Mouse (Mus musculus) liver, adult 2 months (tissue): ENCODE data around the gene Hlx. TPM values are rescaled to one million over a fixed set of nuclear protein-coding genes. Genes with fewer than 3 reads are reported as not detected.

Experiments used
- DNase-seq: peaks from one replicate; pipeline ENCODE4 v3.0.0-alpha.2; 2011; ENCODE audit warnings: low read depth, low spot score; ENCODE audit errors: extremely low read depth
- H3K27ac ChIP-seq: fragments of 200-500 bp; replicated peaks from 2 replicates; pipeline ENCODE4 v1.5.1; 2012; ENCODE audit warnings: low read depth, mild to moderate bottlenecking, control low read depth, inconsistent platforms, low read length; ENCODE audit not compliant: insufficient read depth
- H3K27me3 ChIP-seq: fragments of 200-500 bp; 2 replicates; pipeline ENCODE4 v1.6.1; 2012; ENCODE audit warnings: mild to moderate bottlenecking, moderate library complexity, low read length, inconsistent platforms; ENCODE audit not compliant: control insufficient read depth, insufficient read depth
- H3K36me3 ChIP-seq: fragments of 200-500 bp; 2 replicates; pipeline ENCODE4 v1.6.1; 2012; ENCODE audit warnings: low read length, inconsistent platforms; ENCODE audit not compliant: control insufficient read depth, insufficient read depth
- H3K4me1 ChIP-seq: fragments of 200-500 bp; 2 replicates; pipeline ENCODE4 v1.6.1; 2011; ENCODE audit warnings: low read length; ENCODE audit not compliant: control insufficient read depth, insufficient read depth
- H3K4me3 ChIP-seq: fragments of 200-500 bp; 2 replicates; pipeline ENCODE4 v1.5.1; 2011; ENCODE audit warnings: low read depth, mild to moderate bottlenecking, control low read depth, low read length, moderate library complexity; ENCODE audit not compliant: insufficient read depth
- H3K79me2 ChIP-seq: fragments of 200-500 bp; 2 replicates; pipeline ENCODE4 v1.6.1; 2012; ENCODE audit warnings: inconsistent platforms, mild to moderate bottlenecking, low read length, moderate library complexity; ENCODE audit not compliant: control insufficient read depth, insufficient read depth
- H3K9ac ChIP-seq: fragments of 200-500 bp; 2 replicates; pipeline ENCODE4 v1.6.1; 2012; ENCODE audit warnings: low read depth, mild to moderate bottlenecking, control low read depth, inconsistent platforms, low read length
- CTCF ChIP-seq: fragments of 200-500 bp; IDR thresholded peaks from 2 replicates; pipeline ENCODE4 v1.5.1; 2011; ENCODE audit warnings: low read depth, low read length, control low read depth
- POLR2A ChIP-seq: fragments of 200-500 bp; IDR thresholded peaks from 2 replicates; pipeline ENCODE4 v1.6.1; 2011; ENCODE audit warnings: low read length, control low read depth; ENCODE audit not compliant: insufficient read depth; ENCODE audit errors: extremely low read depth
- WGBS: fragments of 180-500 bp; shearing (Covaris S2); methylation state at CpG from one replicate; pipeline ENCODE4 v1.1.7; 2018; 5-methylcytosine and 5-hydroxymethylcytosine counted together
- polyA plus RNA-seq: library from polyadenylated mRNA; depleted of rRNA; stranded (reverse); fragments of >200 nt; gene quantifications from 2 replicates; pipeline ENCODE4 v1.2.3, GENCODE M21; 2012
- total RNA-seq: library from RNA; depleted of rRNA; stranded (reverse); fragments of >200 nt; gene quantifications from 2 replicates; pipeline ENCODE4 v1.2.3, GENCODE M21; 2014

Hlx gene
- total and polyA plus RNA-seq, 2 experiments = 1.1 to 7.3 TPM

GRCm38 (mm10) chr1:184734991-184735920 is 2.8 kb upstream of the Hlx start:
- Histone ChIP-seq H3K4me1 (no peaks in the 10 kb centered on the region), H3K79me2 (no peaks in the 10 kb centered on the region), H3K27me3 (peaks cover 14% of the 10 kb centered on the region), H3K27ac (peak overlapping the region; percentile 79), H3K36me3 (no peaks in the 10 kb centered on the region), H3K4me3 (no peak overlapping the region), H3K9ac (no peak overlapping the region)
- TF ChIP-seq POLR2A = no peak
- TF ChIP-seq CTCF = no peak
- DNase-seq = peak; percentile 46
- WGBS = 8% methylated on average over 25 of the region's 25 CpGs

DNA sequence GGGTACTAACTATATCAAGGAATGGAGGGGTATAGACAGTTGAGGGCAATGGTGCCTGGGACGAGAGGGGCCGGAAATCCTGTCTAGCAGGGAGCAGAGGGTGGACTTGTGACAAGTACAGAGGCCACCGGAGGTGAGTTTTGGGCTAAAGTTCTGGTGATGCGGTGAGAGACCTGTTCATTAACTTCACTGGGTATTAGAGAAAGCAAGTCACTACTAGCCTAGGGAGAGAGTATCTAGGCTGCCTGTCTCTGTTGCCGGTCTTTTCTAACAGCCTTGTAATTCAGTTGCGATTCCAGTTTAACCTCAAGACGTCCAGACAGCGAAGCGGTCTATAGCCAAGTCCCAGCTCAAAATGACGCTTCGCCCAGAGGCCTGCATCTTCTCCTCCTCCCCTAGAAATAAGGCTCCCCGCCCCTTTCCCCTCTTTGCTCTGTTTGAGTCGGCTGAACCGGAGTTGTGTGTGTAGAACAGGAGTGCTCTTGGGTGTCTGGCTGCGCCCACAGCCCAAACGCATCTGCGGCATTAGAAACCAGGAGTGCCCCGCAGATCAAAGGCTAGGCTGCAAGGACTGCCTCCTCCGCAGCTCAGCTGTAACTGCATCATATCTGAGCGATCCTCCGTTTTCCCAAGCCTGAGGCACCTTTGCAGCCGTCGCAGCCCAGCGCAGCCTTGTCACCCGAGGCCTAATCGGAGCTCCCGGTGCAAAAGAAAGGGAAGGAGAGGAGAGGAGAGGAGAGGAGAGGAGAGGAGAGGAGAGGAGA is 1.8 kb upstream of the Hlx start:
- Histone ChIP-seq H3K4me1 (no peaks in the 10 kb centered on the region), H3K79me2 (no peaks in the 10 kb centered on the region), H3K9ac (peak overlapping the region; percentile 54), H3K4me3 (peak overlapping the region; percentile 45), H3K27me3 (peaks cover 14% of the 10 kb centered on the region), H3K27ac (peak overlapping the region; percentile 30), H3K36me3 (no peaks in the 10 kb centered on the region)
- TF ChIP-seq CTCF (no peak), POLR2A (no peak)
- DNase-seq = no peak
- 4% methylated on average over 27 of the region's 27 CpGs for WGBS

DNA sequence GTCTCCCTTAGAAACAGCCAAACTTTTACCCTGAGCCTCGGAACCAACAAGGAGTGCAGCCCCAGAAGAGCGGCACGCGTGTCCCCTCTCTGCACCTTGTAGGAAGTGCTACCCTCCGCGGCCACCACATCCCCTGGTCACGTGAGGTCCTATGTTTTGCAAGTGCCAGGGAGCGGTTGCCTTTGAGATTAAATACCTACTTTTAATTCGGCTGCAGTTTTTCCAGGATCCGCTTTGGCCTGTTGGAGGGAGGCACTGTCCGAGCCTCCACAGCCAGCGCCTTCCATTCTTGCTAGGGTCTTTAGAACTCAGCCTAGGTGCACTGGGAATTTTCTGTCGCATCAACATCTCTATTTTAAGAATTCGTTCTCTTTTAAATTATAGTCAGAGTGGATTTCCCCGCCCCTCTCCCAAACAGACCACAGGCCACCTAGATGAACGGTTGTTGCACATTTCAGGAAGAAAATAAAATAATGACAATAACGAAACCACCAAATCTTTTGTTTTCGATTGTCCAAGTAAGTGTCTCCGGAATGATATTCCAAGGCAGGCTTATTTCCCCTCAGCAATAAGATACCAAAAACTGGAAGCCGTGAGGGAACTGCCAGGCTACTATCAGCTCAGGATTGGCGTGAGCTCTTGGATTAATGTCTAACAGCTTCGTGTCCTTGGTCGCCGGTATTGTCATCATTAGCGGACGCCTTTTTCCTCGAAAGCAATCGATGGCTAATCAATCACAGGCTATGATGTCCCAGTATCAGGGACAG is 1.1 kb upstream of the Hlx start:
- no peaks in the 10 kb centered on the region for H3K4me1 ChIP-seq
- no peaks in the 10 kb centered on the region for H3K79me2 ChIP-seq
- H3K36me3 ChIP-seq = no peaks in the 10 kb centered on the region
- peak overlapping the region; percentile 36 for H3K9ac ChIP-seq
- peaks cover 14% of the 10 kb centered on the region for H3K27me3 ChIP-seq
- peak overlapping the region; percentile 46 for H3K27ac ChIP-seq
- 5% methylated on average over 28 of the region's 28 CpGs for WGBS
- peak overlapping the region; percentile 56 for H3K4me3 ChIP-seq
- no peak for DNase-seq
- TF ChIP-seq POLR2A = no peak
- no peak for TF ChIP-seq CTCF

- H3K4me1 ChIP-seq = peaks cover 3% of the 10 kb centered on the region; the same call in 1 of the 2 replicates
- H3K4me3 ChIP-seq = peak overlapping the region; percentile 64
- H3K27me3 ChIP-seq = peaks cover 18% of the 10 kb centered on the region
- peak overlapping the region; percentile 90 for H3K27ac ChIP-seq
- H3K36me3 ChIP-seq = peaks cover 3% of the 10 kb centered on the region; the same call in 1 of the 2 replicates
- H3K79me2 ChIP-seq = no peaks in the 10 kb centered on the region
- 2% methylated on average over 83 of the region's 85 CpGs for WGBS
- TF ChIP-seq POLR2A (0 out of 2 replicates have a peak, but pooled peaks have one; percentile 23), CTCF (no peak)
- DNase-seq = no peak
- H3K9ac ChIP-seq = peak overlapping the region; percentile 83
These were observed 524 bp downstream of the Hlx start for GRCm38 (mm10) chr1:184731644-184732545.
